Mouse (Mus musculus): Measurements from ENCODE around the gene Lzic.
A peak's percentile ranks its signal among the peaks of the same experiment; 100 is the strongest.

- TF ChIP-seq CTCF (IDR thresholded peaks at IDR 0.05 in 2 of 3, conservative IDR thresholded peaks at IDR 0.05 in 1 of 3; ENCODE audit: control insufficient read depth in 1 of 3, insufficient read depth in 1 of 3, low read depth in 2 of 3, low read length in 3 of 3, poor library complexity in 1 of 3, severe bottlenecking in 1 of 3) (no peak), ZMIZ1 (IDR thresholded peaks at IDR 0.05; ENCODE audit: low read depth, low read length) (peak; percentile 52; the same call in 1 of the 2 replicates), POLR2A (IDR thresholded peaks at IDR 0.05; ENCODE audit: control insufficient read depth in 1 of 2, insufficient read depth in 1 of 2, low read depth in 1 of 2, low read length in 2 of 2, poor library complexity in 1 of 2) (no peak; a peak in 1 of 4 replicates), BHLHE40 (IDR thresholded peaks at IDR 0.05; ENCODE audit: borderline replicate concordance, low read depth, low read length) (no peak), MAX (IDR thresholded peaks at IDR 0.05; ENCODE audit: low read length) (no peak), MXI1 (IDR thresholded peaks at IDR 0.05; ENCODE audit: low read depth, low read length) (no peak), EP300 (IDR thresholded peaks at IDR 0.05; ENCODE audit: low read depth in 1 of 2, low read length in 2 of 2) (no peak), JUND (IDR thresholded peaks at IDR 0.05; ENCODE audit: low read depth, low read length) (no peak), TCF12 (IDR thresholded peaks at IDR 0.05; ENCODE audit: low read depth, low read length) (0 out of 2 replicates have a peak, but pooled peaks have one; percentile 21), ZC3H11A (IDR thresholded peaks at IDR 0.05; ENCODE audit: low read depth, low read length) (no peak), ETS1 (IDR thresholded peaks at IDR 0.05; ENCODE audit: low read depth, low read length) (no peak)
Observed at GRCm38 (mm10) chr4:149517868-149518340, 32.9 kb downstream of the Lzic start, which contains the start of gene Ctnnbip1.
